Mouse (Mus musculus) MN1 (cell line): Measurements from ENCODE around the gene Gm9195.

Experiments used
- DNase-seq: peaks from one replicate; pipeline ENCODE4 v3.0.0-alpha.2; 2016; ENCODE audit warnings: low spot score

Gene Gm9195

DNA sequence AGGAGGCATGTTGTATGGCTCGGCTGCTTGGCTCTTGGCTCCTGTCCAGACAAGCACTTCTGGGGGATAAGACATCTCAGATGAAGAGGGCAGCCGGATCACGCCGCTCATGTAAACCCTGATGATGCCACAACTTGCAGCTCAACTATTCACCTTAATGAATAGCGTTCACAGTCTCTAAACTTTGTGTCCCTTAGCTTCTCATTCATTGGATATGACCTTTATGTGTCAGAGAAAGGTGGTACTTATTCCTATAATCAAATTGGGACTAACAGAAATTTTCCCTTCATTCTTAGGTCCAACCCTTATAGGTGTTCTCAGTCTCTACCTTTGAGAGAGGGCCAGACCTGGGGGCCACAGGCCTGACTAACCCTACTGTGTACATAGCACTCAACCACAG, at the start of gene Gm9195:
Gene Gm9195, minus strand, starts transcription at position 101 of the 400 bp plus-strand sequence.
- no peak for DNase-seq

DNA sequence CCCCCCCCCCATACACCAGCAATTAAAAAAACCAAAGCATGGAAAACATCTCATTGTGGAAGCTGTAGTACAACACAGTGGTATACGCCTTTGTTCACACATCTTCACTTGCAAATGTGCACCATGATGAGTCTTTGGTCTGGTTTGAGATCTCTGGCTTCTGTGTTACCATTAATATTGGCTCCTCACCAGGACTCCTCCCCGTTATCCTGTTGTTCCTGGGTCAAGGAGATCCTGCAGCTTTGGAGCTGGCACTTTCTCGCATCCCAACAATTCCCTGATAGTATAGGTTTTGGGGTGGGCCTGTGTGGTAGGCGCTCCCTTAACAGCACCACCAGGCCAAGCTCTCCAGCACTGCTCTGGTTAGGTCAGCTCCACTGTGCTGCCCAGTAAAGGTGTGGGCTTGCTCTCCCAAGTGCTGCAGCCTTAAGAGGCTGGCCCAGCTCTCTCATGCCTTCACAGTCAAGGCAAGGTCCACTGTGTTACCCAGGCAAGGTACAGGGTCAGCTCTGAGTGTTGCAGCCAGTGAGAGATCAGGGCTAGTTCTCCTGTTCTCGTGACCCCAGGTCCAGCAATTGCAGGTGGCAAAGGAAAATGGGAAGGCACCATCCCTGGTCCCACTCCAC, 44.9 kb upstream of the Gm9195 start:
- no peak for DNase-seq

DNA sequence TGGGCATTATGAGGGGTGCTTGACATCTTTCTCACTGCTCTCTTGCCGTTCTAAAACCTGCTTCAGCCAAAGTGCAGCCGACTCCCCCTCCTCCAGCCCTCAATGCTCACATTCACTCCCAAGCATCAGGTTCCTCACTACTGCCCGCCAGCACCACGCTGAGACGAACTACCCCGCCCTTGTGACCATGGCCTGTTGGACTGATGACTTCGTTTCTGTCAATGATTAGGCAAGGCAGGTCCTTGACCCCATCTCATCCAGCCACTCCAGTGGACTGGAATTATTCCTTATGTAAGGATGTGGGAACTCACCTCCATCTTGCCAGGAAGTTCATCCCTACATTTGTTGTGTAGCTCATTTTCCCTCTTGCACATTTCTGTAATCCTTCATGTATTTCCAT, 42.2 kb upstream of the Gm9195 start:
- DNase-seq = no peak

DNA sequence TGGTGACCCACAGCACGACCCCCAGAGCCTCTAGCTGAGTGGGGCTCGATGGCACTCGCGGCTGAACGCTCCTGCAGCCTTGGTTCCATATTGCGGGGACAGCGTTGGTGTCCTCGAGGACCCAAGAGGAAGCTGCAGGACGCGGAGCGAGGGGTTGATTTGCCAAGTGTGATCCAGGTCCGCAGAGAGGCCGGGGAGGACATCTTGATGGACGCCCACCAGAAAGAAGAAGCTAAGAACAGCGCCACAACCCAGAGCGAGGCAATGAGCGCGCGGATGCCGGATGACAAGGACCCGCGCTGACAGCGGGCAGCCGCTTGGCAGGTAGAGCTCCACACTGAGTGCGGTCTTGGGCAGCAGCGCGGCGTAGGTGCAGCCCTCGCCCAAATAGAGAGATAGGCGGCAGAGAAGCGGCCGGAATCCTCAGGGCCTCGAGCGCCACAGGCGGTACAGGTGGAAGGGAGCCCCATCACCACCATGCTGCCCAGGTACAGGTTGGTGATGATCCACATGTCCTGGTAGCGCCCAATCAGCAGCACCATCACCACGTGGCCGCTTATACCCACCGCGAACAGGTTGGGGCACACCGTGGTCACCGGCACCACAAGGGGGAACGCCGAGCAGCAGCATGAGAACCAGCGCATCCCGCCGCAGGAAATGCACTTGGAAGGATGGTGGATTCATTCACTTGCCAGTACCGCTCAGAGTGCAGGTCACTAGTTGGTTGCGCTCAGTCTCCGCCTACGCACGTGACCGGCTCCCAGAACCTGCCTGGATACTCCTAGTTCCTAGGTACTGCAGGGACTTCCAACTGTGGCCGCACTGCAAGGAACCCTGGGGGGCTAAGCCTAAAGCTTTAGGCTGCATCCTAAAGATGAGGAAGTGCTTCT, 40.6 kb upstream of the Gm9195 start:
- DNase-seq = no peak

DNA sequence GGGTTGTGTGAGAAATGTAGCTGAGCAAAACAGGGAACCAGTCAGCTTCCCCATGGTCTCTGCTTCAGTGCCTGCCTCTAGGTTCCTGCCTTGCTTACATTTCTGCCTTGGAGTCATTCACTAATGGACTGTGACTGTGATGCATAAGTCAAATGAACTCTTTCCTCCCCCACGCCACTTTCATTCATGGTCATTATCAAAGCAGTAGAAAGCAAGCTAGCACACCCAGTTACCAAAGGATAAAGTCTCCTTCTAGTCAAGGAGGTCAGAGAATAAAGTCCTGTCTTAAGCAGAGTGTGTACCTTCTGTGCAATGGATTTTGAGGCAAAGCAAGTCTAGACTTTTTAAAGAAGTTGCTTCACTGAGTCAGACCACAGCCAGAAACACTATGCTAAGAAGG, 35.5 kb upstream of the Gm9195 start:
- no peak for DNase-seq

DNA sequence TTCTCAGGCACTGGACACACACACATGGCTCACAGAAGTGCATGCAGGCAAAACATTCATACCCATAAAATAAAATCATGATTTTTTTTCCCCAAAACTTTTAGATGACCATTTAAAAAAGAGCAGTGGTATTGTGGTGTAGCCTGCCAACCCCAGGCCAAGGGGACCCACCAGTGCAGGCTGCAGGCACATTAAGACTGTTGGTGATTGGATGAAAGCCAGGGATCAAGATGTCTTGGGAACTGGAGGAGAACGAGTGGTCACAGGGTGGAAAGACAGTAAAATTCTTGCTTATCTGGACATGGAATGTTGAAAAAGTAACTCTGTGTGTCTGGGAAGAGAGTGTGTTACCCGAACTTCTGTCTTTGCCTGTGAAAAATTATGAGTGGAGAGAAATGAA, 27.9 kb upstream of the Gm9195 start:
- DNase-seq = no peak

DNA sequence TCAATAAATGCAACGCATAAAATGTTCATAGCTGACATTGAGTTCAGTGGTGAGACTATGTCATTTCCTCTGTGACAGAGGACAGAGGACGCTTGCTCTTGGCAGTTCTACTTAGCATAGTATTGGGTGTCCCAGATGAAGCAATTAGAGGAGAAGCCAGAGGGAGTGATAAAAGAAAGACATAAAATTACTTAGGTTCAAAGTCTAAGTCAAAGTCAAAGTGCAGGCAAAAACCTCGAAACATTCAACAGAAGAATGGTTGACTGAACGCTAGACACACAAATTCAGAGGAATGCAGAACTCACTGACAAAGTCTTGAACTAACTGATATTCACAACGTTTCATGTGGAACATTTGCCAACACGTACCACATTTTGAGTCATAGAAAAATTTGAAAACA, 27.1 kb upstream of the Gm9195 start:
- DNase-seq = no peak

DNA sequence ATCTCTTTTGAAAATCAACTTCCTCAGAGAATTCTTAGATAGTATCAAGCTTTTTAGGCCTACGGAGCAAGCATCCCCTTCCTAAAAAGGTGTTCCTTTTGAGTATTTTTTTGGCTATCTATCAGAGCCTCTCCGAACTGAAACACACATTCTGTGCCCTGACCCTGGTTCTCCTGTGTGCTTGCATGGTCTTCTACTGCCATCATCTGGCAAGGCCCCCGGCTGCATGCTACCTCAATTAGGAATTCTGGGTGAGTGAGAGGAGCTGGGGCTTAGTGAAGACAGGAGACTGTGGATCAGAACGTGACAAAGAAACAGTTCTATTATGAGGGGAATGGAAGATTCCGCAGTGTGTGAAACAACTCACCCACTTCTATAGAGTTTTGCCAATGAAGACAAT, 24.7 kb upstream of the Gm9195 start:
- peak; percentile 31 for DNase-seq

DNA sequence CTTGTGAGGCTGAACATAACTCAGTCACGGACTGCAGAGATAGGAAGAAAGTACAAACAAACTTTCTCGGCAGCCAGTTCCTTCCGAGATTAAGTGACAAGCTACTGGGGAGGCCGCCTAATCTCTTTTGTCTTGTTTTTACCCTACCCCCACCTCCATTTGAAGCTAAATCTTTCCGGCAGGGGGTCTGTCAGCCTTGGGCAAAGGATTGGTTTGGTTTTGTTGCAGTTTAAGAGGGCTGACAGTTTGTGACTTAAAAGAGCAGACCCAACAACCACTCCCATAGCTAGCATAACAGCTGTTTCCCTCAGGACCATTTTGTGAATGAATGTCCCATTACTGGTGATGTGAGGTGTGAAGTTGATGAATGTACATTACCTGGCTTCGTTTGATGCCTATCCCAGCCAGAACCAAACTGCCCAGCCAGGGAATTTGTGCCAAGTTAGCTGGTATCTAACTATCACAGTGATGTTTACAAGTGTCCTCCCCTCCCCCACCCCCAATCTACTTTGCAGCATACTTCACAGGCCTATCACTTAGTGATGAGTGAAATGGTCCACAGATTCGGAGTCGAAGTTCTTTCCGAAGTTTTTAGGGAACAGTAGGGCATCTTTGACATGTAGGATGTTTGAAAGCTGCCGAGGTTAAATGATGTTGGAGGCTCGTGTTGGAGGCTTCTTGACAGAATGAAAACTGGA, 15.2 kb upstream of the Gm9195 start:
- DNase-seq = no peak

DNA sequence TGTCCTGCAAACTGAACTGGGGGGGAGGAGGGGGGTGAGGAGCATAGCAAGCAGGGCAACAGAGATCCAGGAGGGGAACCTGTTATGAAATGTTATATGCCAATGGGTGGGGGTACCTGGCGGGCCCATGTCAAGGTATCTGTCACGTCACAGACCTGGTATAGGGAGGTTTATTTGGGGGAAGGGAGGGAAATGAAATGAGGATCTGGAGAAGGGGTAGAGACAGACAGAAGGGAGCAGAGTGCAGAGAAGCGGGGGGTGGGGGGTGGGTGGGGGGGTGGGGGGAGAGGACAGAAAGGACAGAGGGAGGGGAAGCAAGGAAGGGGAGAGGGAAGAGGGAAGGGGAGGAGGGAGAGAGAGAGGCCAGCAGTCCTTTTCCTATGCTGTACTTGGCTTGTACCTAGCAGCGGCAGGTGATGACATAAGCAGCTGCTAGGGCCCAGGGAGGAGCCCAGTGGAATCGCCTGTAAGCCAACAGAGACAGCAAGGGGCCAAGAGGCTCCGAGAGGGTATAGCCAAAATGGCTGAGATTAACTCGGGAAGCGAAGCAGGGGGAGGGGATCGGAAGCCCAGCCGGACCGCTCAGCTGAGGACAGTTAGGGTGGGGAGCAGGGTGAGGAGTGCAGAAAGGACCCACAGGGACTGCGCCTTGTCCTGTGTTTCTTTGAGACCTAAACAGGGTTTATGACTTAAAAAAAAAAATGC, 14.5 kb upstream of the Gm9195 start:
- no peak for DNase-seq

DNA sequence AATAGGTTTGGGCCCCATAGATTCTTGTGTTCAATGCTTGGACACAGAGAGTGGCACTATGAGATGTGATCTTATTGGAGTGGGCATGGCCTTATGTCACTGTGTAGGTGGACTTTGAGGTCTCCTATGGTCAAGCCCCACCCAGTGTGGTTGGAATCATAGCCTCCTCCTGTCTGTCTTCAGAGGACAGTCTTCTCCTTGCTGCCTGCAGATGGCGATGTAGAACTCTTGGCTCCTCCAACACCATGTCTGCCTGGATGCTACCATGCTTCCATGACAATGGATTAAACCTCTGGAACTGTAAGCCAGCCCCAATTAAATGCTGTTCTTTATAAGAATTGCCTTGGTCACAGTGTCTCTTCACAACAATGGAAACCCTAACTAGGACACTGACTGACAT, 13.3 kb upstream of the Gm9195 start:
- no peak for DNase-seq

DNA sequence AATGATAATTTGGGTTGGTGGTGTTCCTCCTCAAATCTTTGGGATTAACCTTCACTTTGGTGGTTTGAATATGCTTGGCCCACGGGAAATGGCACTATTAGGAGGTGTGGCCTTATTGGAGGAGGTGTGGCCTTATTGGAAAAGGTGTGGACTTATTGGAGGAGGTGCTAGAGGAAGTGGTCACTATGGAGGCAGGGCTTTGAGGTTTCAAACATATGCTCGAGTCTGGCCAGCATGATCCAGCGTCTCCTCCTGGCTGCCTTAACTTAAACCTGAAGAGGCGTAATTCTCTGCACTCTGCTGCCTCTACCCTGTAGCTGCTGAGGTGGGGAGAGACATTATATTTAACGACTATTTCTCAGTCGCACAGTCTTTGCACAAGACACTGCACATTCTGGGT, 11.6 kb upstream of the Gm9195 start:
- DNase-seq = no peak

DNA sequence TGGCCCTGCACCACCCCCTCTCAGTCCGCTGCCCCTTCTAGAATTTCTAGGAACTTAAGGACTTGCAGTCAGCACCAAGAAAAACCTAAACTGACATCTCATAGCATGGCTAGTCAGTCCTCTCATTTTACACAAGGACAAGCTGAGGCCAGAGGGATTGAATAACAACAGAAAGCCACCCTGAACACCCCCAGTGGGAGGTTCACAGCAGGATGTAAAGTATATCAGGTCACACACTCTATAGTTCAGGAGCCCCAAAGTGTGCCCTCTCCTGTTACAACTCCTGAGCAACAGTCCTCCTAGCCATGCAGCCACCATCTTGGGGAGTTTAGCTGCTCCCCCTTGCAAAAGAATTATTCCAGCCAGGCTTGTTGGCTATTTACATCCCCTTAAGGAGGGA, 2.1 kb upstream of the Gm9195 start:
- DNase-seq = no peak

DNA sequence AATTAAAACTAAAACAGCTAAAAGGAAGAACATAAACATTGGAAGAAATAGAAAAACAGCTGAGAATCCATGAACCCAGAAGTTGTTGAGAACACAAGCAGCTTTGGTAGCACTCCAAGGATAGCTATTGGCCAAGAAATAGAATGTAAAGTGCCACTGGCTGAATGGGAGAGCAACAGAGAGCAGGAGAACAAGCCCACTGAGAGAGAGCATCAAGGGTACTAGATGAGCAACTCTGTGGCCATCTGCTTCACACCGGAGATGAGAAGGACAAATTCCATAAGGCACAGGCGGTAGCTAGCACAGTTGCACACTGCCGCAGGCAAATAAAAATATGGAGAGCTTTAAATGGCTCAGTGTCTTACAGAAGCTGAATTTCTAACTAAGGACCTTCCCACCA, 1.3 kb downstream of the Gm9195 start:
- DNase-seq = no peak

DNA sequence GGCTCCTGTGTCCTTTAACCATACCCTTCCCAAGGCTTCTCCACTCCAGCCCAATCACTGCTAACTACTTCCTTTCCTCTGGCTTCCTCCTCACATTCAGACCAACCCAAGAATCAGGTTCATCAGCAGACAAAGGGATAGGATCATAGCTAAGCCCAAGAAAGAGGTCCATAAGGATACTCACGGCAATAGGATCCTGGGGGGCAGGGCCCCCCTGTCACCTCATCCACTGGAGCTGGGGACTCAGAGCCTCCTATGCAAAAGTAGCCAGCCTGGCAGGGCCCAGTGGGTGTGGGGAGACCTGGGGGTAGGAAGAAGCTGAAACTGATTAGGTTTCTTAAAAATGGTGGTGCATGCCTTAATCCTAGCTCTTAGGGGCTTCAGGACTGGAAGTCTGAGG, 17.1 kb downstream of the Gm9195 start:
- no peak for DNase-seq

DNA sequence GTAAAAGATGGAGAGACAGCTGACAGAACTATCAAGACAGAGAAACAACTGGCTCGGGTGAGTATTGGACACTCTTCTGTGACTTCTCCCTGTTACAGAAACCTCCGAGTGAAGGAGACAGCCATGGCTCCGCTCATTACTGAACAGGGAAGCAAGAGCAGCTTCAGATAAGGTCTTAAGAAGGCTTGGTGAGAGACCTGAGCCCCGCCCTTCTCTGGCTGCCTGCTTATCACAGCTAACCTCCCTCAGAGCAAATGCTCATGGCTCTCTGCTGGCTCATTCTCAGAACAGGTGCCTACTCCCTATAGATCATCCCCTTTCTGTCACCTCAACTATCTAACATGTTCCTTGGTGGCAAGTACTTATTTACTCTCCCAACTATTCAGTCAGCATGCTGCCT, 23.2 kb downstream of the Gm9195 start:
- no peak for DNase-seq

DNA sequence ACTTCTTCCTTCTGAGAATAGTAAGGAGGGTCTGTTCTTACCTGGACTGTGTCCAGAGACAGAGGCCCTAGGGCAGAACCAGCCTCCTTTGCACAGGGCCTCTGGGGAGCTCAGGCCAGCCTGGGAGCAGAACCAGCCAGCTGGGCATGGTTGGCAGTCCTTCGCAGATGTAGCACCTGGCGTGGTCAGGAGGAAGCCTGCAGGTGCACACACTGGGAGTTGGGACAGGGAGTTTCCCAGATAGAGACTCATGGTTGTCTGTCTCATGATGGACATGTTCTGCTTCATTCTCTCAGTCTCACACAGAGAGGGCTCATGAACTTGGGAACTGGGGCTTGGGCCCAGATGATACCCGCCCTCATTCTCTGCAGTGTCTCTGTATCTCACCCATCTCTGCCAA, 25.3 kb downstream of the Gm9195 start:
- DNase-seq = no peak

DNA sequence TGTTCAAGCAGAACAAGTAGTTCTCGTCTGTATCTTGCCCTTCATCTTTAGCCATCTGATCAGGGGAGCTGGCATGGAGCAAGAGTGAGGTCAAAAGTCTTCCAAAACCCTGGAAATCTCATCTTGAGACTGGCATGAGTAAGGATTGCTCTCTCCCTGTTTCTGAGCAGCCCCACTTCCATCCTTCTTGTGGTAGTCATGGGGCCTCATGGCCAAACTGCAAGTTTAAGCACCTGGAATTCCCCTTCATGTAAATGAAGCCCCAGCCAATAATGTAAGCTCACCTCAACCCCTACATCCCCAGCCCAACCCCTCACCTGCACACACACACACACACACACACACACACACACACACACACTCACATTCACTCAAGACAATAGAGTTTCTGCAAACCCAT, 30.0 kb downstream of the Gm9195 start:
- DNase-seq = no peak

DNA sequence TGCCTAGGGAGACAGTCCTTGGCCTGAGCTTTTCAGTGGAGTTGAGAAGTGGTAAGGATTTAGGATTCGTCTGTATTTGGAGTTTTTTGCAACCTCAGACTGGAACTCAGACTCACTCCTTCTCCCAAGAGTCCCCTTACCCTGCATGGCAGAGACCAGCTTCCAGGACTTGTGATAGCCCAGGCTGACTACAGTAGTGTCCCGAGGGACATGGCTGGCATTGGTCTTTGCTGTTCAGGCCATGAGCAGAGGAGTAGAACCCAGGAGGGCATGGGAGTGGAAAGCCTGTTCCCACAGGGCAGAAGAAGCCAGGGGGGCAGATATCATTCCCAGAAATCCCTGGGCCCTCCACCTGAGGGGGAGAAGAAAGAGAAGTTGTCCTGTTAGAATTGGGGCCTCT, 31.3 kb downstream of the Gm9195 start:
- no peak for DNase-seq

DNA sequence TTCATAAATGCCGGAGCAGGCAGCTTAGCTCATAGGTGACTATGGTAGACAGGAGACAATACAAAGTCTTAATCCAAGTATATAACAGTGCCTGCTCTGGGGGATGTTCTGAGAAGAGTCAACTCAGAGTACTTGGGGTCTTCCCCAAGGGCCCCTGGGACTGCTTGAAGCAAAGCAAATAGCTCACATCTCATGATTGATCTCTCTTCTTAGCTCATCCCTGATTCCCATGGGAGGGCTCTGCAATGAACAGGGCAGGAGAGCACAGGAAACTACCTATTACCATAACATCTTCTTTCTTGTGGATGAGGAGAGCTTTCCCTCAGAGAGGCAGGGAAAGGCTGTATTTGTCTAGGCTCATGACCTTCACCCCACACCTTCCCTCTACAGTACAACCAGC, 32.7 kb downstream of the Gm9195 start:
- DNase-seq = no peak

DNA sequence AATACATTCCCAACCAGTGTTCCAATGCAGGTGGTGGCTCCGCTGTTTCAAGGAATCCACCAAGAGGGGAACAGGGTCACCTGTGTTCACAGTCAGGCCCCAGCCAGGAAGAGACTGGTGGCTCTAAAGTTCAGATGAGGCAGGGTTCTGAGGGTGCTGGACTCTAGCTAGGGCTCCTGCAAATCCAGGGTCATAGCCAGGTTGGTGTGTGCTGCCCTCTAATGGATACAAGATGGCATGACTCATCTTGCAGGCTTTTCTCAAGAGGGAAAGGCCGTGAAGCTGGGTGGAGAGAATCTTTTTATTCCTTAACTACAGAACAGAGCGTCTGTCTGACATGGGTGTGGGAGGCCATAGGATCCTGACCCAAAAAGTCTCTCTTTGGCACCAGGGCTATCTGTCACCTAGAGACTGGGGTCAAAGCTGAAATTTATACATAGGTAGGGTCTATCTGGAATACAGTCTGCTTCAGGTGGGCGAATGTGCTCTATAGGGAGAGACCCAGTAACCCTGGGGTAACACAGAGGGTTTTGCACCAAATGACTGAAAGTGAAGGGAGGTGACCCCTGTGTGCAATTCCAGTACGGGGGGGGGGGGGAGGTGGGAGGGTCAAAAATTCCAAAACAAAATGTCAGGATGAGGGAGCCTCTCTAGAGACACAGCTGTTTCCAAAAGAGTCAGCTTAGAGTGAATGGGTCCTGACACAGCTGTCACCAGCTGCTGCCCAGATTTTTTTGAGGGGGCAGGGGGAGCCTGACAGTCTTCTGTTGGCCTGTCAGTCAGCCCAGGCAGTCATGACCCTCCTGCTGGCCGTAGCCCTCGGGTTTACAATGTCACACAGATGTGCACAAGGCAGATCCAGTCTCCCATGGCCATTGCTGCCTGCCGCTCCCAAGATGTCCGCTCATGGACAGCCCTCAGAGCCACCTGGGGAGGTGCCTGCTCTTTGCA, 44.2 kb downstream of the Gm9195 start:
- peak; percentile 51 for DNase-seq
